Mouse (Mus musculus): ENCODE measurements around the gene Trim23. TPM values are rescaled to one million over a fixed set of nuclear protein-coding genes. Genes with fewer than 3 reads are reported as not detected.
"Not testable (repeated sequence)": the region's sequence is repeated elsewhere in the genome, so short reads cannot be mapped to it uniquely, and the experiment has no call there.

Trim23 gene
- total RNA-seq (2015; ENCODE audit: low replicate concordance) (24.6 and 31.1 TPM in 2 replicates), total RNA-seq (2017; ENCODE audit: low replicate concordance) (59.1 and 82.8 TPM in 2 replicates)

DNA sequence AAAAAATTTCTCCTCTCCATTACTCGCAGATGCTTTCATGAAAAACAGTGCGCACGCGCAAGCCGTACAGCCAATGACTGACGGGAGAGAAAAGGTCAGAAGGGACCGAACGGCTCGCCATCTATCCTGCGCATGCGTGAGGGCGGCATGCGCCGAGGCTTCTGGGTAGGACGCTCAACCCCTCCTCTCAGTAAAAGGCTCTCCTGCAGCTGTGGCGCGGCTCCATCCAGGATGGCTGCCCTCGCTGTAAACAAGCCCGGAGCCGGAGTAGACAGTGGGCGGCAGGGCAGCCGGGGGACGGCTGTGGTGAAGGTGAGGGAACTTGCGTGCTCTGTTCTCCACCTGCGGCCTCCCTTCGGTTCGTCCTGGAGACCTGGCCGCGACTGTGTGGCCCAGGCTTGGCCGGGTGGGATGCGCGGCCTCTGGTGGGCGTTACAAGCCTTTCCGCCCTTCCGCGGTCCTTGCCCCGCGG is at the start of gene Trim23:
Gene Trim23 (plus strand): TSS at position 148 of the 472 bp plus-strand sequence.
- peak; percentile 90 for ATAC-seq (replicated peaks; ENCODE audit: low FRiP score, poor library complexity, severe bottlenecking)

DNA sequence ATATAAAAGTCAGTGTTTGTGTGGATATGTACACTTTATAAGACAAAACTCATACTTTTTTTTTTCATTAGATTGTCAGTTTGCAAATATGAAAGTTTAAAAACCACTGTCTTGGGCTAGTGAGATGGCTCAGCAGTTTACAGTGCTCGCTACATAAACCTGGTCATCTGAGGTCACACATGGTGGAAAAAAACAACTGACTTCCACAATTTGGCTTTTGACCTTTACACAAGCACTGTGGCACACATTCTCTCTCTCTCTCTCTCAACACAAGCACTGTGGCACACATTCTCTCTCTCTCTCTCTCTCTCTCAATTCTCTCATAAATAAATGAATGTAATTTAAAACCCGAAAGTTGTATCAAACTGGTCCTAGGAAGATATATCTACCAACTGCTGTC is 46.0 kb upstream of the Trim23 start:
- ATAC-seq (replicated peaks; ENCODE audit: low FRiP score, poor library complexity, severe bottlenecking) = no peak

- no peak for ATAC-seq (replicated peaks; ENCODE audit: low FRiP score, poor library complexity, severe bottlenecking)
Observed at GRCm38 (mm10) chr13:104134510-104135085, 44.0 kb upstream of the Trim23 start.

DNA sequence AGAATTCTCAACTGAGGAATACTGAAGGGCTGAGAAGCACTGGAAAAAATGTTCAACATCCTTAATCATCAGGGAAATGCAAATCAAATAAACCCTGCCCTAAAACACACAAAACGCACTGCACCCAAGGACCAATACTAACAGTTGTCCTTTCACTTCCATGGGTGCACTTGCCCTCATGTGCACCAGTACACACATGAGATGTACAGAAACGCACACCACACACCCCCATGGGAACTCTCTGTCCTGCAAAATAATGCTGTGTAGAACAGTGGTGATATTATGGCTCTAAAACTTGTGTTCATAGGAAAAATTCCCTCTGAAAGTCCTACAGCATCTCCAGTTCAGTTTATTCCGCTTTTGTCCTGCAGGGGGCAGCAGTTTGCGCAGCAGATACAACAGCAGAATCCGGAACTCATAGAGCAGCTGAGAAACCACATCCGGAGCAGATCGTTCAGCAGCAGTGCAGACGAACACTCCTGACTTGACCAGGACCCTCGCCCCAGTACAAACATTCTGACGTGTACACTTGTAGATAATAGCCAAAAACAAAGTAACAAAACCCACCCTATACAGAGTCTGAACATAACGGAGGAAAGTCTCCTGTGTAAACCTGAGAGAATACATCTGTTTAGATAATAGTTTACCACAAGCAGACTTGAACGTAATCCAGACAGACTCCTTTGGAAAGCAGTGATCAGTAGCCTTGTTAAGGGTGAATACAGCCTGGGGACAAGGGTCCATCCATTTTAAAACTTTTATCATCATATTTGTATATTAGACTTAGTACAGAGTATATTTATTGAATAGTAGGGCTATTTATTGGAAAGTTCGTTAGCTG is 39.0 kb upstream of the Trim23 start:
- peak; percentile 97 for ATAC-seq (replicated peaks; ENCODE audit: low FRiP score, poor library complexity, severe bottlenecking)

DNA sequence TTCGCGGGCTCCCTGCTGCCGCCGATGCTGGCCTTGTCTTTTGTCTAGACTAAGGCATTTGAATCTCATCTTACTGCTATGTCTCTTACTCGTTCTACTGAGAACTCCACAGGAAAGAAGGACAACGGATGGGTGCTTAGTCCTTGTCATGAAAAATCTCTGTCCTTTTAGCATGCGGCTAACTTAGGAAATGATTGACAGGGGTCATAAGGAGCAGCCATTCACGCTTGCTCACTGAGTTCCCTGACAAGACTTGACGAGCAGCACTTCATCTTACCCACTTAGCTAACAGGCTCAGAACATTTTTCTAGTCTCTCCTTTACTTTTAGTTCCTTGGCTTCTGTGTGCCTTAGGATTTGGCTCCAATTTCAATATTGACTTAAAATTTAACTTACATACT is 33.7 kb upstream of the Trim23 start:
- ATAC-seq (replicated peaks; ENCODE audit: low FRiP score, poor library complexity, severe bottlenecking) = no peak

DNA sequence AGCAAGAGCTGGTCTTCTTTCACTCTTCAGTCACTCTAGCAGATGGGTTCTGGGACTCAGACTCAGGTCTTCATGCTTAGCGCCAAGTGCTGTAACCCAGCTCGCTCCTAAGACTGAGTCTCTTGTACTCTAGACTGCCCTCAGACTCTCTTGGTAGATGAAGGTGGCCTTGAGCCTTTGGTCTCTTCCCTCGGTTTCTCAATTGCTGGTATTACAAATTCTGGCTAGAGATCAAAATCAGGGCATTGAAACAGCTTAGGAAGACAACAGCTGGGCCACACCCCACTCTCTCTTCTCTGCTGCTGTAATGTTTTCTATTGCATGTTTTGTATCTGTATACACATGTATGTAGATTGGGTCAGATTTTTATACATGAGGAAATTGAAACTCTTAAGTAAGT is 33.0 kb upstream of the Trim23 start:
- ATAC-seq (replicated peaks; ENCODE audit: low FRiP score, poor library complexity, severe bottlenecking) = no peak

GRCm38 (mm10) chr13:104154180-104154579 is 24.4 kb upstream of the Trim23 start:
- no peak for ATAC-seq (replicated peaks; ENCODE audit: low FRiP score, poor library complexity, severe bottlenecking)

DNA sequence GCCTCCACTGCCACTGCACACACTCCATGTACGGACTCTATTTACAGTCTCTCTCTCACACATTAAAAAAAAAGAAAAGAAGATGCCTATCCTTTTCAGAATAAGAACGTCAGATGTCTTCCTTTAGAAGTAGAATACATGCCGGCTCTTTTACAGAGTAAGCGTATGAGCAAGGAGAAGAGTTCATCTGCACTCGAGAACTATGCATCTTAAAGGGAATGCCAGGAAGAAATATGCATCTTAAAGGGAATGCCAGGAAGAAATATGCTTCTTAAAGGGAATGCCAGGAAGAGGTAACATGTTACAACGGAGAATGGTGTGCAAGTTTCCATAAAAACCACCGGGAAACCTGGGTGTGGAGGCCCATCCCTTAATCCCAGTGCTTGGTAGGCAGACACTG is 23.5 kb upstream of the Trim23 start:
- no peak for ATAC-seq (replicated peaks; ENCODE audit: low FRiP score, poor library complexity, severe bottlenecking)

DNA sequence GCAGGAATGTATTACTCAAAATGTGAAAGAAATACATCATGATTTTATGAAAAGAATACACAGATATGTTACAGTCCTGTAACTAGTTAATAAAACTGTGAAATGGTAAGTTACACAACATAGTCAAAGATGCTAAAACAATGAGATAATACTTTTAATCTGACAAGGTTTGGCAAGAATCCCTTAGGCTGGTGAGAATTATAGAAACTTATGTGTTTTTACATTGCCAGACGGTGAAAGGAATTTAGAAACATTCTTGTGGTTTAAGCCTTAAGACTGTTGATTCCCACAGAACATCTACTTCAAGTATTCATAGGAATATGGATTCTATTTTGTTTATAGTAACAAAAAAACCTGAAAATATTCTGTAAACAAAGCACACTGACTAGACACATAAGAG is 22.9 kb upstream of the Trim23 start:
- no peak for ATAC-seq (replicated peaks; ENCODE audit: low FRiP score, poor library complexity, severe bottlenecking)

DNA sequence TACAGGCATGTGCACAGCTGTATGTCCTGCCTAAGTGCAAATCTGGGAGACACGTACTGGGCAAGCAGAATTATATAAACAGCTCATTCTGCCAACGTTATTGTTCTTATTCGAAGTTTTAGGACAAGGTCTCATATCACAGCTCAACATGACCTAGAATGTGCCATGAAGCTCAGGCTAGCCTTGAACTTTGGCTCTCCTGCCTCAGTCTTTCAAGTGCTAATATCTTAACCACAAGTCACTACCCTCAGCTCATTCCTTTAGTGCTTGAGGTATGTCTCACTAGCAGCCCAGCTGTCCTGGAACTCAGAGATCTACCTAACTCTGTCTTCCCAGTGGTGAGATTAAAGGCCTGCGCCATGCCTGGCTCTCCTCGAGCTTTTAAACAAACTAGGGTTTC is 6.9 kb upstream of the Trim23 start:
- ATAC-seq (replicated peaks; ENCODE audit: low FRiP score, poor library complexity, severe bottlenecking) = no peak

DNA sequence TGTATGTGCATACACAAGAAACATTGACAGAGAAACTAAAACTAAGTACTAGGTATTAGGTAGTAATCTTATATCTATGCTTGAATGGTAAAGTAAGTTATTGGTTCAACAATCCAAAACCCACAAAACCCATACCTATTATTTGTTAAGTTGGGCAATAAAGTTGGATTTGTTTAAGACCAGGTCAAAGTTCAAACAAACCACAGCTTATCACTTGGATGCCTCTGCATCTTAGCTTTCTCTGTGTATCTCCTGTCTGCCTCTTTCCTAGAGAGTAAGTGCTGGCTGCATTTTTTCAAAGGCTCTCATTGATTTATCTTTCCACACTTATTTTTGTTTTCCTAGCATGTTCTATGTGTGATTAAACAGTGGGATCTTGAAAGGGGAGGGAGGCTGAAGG is 6.1 kb upstream of the Trim23 start:
- no peak for ATAC-seq (replicated peaks; ENCODE audit: low FRiP score, poor library complexity, severe bottlenecking)

DNA sequence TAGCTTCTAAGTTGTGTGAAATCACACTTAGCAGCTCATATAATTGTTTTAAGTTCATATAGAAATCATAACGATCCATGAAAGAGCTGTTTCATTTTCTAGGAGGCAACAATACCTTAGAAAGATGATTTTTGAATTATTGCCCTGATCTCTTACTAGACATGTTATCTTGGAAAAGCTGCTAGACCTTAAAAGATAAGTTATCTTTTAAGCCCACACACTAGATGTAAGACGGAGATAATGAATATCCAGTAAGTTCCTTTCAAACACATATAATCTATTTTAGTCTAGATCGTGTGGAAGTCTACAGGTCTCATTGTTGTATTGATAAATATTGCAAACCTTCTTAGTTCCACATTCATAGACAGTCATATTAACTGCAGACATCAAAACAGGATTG is 1.7 kb upstream of the Trim23 start:
- ATAC-seq (replicated peaks; ENCODE audit: low FRiP score, poor library complexity, severe bottlenecking) = no peak

DNA sequence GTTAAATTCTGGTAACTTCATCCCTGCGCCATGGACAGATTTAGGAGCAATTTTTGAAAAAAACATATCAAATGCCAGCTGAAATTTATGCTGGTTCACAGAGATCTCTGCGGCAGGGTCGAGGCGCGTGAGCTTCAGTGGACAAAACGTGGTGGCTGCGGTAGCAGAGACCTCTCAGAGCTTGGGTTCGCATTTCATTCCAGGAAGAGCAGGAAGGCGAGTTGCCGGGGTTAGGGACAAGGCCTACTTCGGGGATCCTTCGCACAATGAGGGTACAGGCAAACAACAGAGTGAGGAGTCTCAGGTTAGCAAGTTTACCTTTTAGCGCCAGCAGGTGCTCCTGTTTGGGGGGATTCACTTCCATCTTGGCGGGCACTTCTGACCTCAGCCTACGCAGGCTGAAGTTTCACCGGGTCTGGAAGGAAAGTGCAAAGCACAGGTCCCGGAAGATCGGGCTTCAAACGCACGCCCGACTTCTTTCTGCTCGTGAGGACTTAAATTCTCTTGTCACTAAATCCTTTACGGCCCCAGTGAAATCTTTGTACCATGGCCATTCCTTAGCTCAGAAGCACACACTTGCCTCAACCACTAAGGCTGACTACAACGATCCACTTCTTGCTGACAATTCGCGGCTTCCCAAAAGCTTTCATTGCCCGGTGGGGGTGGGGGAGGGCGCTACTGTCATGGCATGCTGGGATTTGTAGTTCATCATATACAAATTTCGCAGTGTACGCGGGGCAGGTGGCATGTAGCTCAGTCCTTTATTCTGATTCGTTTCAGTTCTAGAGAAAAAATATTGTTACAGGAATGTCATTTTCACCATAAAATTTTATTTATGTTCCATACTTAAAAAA is 574 bp upstream of the Trim23 start, which contains the start of gene Trappc13:
Gene Trappc13 (minus strand): TSS at position 674 of the 854 bp plus-strand sequence.
- peak; percentile 83 for ATAC-seq (replicated peaks; ENCODE audit: low FRiP score, poor library complexity, severe bottlenecking)

DNA sequence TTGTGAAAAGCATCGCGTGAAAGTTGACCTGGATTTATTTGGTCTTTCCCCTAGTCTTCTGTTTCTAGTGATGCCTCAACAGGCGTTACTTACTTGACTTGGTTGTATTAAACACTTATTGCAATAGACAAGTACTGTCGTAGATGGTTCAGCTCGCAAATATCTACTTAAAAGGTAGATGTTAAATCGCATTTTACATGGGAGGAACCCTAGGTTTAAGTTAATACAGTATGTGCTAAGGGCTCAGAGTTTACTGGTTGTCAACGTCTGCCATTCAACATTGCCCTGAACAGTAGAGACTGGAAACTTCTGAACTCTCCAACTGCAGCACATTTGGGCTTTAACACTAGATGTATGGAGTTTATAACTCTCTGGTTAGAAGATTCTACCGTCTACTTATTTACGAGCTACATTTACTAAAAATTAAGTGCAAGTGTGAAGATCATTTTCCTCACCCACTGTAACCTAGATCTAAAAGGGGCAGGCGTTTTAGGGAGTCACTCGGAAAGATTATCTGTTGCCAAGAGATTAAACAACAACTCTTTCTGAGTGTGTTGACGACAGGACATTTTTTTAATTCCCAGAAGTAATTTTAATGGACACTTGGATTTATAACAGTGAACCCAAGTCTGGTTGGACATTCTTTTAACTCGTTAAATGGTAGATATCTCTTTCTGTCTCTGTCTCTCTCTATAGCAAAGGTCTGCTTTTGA is 735 bp downstream of the Trim23 start:
- ATAC-seq (replicated peaks; ENCODE audit: low FRiP score, poor library complexity, severe bottlenecking) = peak; percentile 58

DNA sequence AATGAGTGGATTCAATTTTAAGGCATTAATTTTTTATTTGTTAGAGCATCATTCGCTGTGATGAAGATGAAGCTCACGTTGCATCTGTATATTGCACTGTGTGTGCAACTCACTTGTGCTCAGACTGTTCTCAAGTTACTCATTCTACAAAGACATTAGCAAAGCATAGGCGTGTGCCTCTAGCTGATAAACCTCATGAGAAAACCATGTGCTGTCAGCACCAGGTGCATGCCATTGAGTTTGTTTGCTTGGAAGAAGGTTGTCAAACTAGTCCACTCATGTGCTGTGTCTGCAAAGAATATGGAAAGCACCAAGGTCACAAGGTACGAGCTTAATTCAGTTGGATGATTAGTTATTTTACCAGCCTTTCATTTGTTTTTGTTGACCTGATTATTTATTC is 8.8 kb downstream of the Trim23 start:
- ATAC-seq (replicated peaks; ENCODE audit: low FRiP score, poor library complexity, severe bottlenecking) = no peak

GRCm38 (mm10) chr13:104195891-104196290 is 17.3 kb downstream of the Trim23 start:
- ATAC-seq (replicated peaks; ENCODE audit: low FRiP score, poor library complexity, severe bottlenecking) = not testable (repeated sequence)

GRCm38 (mm10) chr13:104204313-104204712 is 25.7 kb downstream of the Trim23 start:
- 0 out of 2 replicates have a peak, but pooled peaks have one; percentile 49 for ATAC-seq (replicated peaks; ENCODE audit: low FRiP score, poor library complexity, severe bottlenecking)

GRCm38 (mm10) chr13:104227478-104227877 is 48.9 kb downstream of the Trim23 start:
- no peak for ATAC-seq (replicated peaks; ENCODE audit: low FRiP score, poor library complexity, severe bottlenecking)

GRCm38 (mm10) chr13:104228384-104229066 is 49.9 kb downstream of the Trim23 start, which contains the start of the genes Cenpk and Ppwd1:
Gene Cenpk, plus strand, starts transcription at chr13:104228611.
Gene Ppwd1, minus strand, starts transcription at chr13:104228843.
- peak; percentile 96 for ATAC-seq (replicated peaks; ENCODE audit: low FRiP score, poor library complexity, severe bottlenecking)

Measured in erythroblast, adult 5-6 weeks (primary cell).